Mouse (Mus musculus) telencephalon, adult 2 months (tissue): ENCODE measurements around the gene Atg4a.

Source experiments
- DNase-seq: peaks from one replicate; pipeline ENCODE4 v3.0.0-alpha.2; 2011; ENCODE audit warnings: low read depth, low spot score

Gene Atg4a

GRCm38 (mm10) chrX:141158160-141158559, 201.5 kb downstream of the Atg4a start:
- DNase-seq: no peak

DNA sequence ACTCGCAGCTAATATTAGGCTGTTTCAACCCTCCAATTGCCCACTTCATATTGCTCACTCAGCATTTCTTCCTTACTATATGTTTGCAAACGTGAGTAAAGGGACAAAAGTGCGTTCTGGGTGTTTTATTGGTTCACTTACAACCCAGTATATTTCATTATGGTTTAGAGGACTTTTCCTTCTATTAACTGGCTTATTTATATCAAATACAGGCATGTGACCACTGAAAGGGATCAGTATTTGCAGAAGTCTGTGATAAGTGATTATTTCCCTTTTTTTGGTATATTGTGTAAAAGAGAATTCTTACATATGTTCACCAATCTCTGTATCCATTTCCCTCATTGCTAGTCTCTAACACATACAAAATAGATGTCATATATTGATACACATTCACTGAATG, 203.7 kb downstream of the Atg4a start:
- DNase-seq: no peak

- no peak for DNase-seq
Observed at GRCm38 (mm10) chrX:141165067-141165466, 208.4 kb downstream of the Atg4a start.

GRCm38 (mm10) chrX:141175353-141175752, 218.6 kb downstream of the Atg4a start:
- DNase-seq: no peak

- no peak for DNase-seq
Observed at GRCm38 (mm10) chrX:141195036-141195435, 238.3 kb downstream of the Atg4a start.

- DNase-seq: no peak
Observed at GRCm38 (mm10) chrX:141198993-141199392, 242.3 kb downstream of the Atg4a start.

DNA sequence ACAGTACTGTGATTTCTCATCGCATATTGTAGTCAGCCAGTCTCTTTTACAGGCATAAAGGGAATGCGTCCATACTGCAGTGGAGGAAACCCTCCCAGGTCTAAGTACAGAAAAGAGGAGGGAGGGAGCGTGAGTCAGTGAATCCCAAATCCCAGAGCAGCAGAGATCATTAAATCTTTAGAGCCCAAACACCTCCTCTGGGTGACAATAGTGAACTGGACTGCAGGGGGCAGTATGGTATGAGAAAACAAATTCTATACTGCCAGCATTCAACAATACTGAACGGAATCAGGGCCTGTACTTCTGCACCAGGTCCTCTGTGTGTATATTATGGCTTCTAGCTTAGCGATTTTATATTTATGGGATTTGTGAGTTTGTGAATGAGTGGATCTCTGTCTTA, 256.1 kb downstream of the Atg4a start:
- no peak for DNase-seq
